9 mouse cellular contexts compared by ENCODE assay signal in genomic region chr10:79857452-79857811, GRCm38 (mm10). TPM values are rescaled to one million over a fixed set of nuclear protein-coding genes. Genes with fewer than 3 reads are reported as not detected.
DNase-seq lines count a peak whose midpoint lies in the region; TF ChIP-seq lines count a peak whose summit lies in the region.
"Had no signal": no experiment of that assay in that cellular context is flagged by ENCODE, and none has a peak within 500 bp of the region (broad histone marks: within the 10 kb centered on the region; RNA-seq: fewer than 3 reads in every experiment).

No protein-coding gene starts in this region.

- peak overlapping the region; percentile 25 for H3K4me3 ChIP-seq in lung, adult 2 months (replicated peaks; ENCODE audit: extremely low read depth, low read depth, low read length)

- DNase-seq in 3134 (ENCODE audit: extremely low read depth, insufficient read length, low spot score): peak; percentile 50
- peak; percentile 44 for DNase-seq in A20 (ENCODE audit: low read depth, low spot score)
- DNase-seq in cerebellum, postnatal 10 days: peak; percentile 67 to 71
- DNase-seq in heart, adult 8-10 months (ENCODE audit: low spot score): peak; percentile 71
- peak; percentile 79 for DNase-seq in kidney, adult 18-20 months
- peak; percentile 62 for DNase-seq in lung, adult 2 months
- peak; percentile 45 to 71 for DNase-seq in spleen, postnatal 10 days (ENCODE audit: low spot score in 2 of 2)
- no peak for DNase-seq in urinary bladder, adult 18-20 months (ENCODE audit: low spot score in 2 of 2)

- no peak for TF ChIP-seq POLR2A in lung, adult 2 months (IDR thresholded peaks at IDR 0.05; ENCODE audit: borderline replicate concordance, extremely low read depth, low read depth, low read length)

- 3% methylated on average over 4 of the region's 4 CpGs for WGBS in lung, adult 2 months

- H3K4me1 ChIP-seq in lung, adult 2 months (ENCODE audit: control insufficient read depth, insufficient read depth, low read length): peaks cover 41% of the 10 kb centered on the region

- TF ChIP-seq CTCF in lung, adult 2 months (IDR thresholded peaks at IDR 0.05; ENCODE audit: insufficient read depth, low read length): no peak

RNA-seq across cellular contexts. Expression of gene Ptbp1, which starts 3.2 kb away (rescaled TPM):
- 10 to 100 TPM; 45.4 to 57.7 (median 49.9) TPM for total RNA-seq in heart, adult 8-10 months (2022)
- 224 and 265 TPM in 2 replicates for polyA plus RNA-seq in lung, adult 2 months (2012; rRNA removed)

RNA-seq across cellular contexts. Expression of gene Prtn3, which starts 16.8 kb away (rescaled TPM):
- total RNA-seq in heart, adult 8-10 months (2022): 1 to 10 TPM in 1 of 4 experiments, not detected in 3; 2.4 TPM
- 3.6 and 5.0 TPM in 2 replicates for polyA plus RNA-seq in lung, adult 2 months (2012; rRNA removed)
- total RNA-seq: gastrocnemius, adult 8-10 months had no signal

RNA-seq across cellular contexts. Expression of gene Plppr3, which starts 17.0 kb away (rescaled TPM):
- under 1 TPM in 3 of 4 experiments, not detected in 1; 0.19 to 0.41 (median 0.29) TPM for total RNA-seq in heart, adult 8-10 months (2022)
- polyA plus RNA-seq in lung, adult 2 months (2012; rRNA removed): 8.4 and 8.9 TPM in 2 replicates

RNA-seq across cellular contexts. Expression of gene Elane, which starts 28.6 kb away (rescaled TPM):
- total RNA-seq in heart, adult 8-10 months (2022): under 1 TPM in 1 of 4 experiments, not detected in 3; 0.57 TPM
- polyA plus RNA-seq in lung, adult 2 months (2012; rRNA removed): 0.11 and 0.85 TPM in 2 replicates
- total RNA-seq: gastrocnemius, adult 8-10 months had no signal

RNA-seq across cellular contexts. Expression of gene Cfd, which starts 33.2 kb away (rescaled TPM):
- 10 to 100 TPM; 12.7 to 46.8 (median 17.8) TPM for total RNA-seq in heart, adult 8-10 months (2022)
- polyA plus RNA-seq in lung, adult 2 months (2012; rRNA removed): 297 and 1,797 TPM in 2 replicates

Comparison
In these comparisons a context has a peak if more than half of its experiments do, and no peak if none do; other contexts are left out.
1. DNase-seq: peak in 3134 (single experiment), A20 (single experiment), cerebellum, postnatal 10 days (2 of 2), heart, adult 8-10 months (single experiment), kidney, adult 18-20 months (single experiment), lung, adult 2 months (single experiment) and spleen, postnatal 10 days (2 of 2); none in urinary bladder, adult 18-20 months (0 of 2).